Mouse (Mus musculus) forebrain, embryonic 14.5 days (tissue): ENCODE data around the gene B230217C12Rik. TPM values are rescaled to one million over a fixed set of nuclear protein-coding genes. Genes with fewer than 3 reads are reported as not detected.
"Not testable (repeated sequence)": the region's sequence is repeated elsewhere in the genome, so short reads cannot be mapped to it uniquely, and the experiment has no call there.

Experiments used
- ATAC-seq: fragments of 200-750 bp; cut with Nextera tagmentation; 2 replicates; pipeline ENCODE4 v1.8.0; 2017; ENCODE audit warnings: mild to moderate bottlenecking, moderate library complexity
- DNase-seq: peaks from one replicate; pipeline ENCODE4 v3.0.0-alpha.2; 2015; ENCODE audit warnings: low spot score
- H3K27ac ChIP-seq: fragments of 300-500 bp; sonication (generic); 2 replicates; pipeline ENCODE4 v1.5.1; 2014; ENCODE audit warnings: low read depth, mild to moderate bottlenecking, control low read depth, low read length, moderate library complexity
- H3K27me3 ChIP-seq: fragments of 300-500 bp; sonication (generic); replicated peaks from 2 replicates; pipeline ENCODE4 v1.6.1; 2014; ENCODE audit warnings: low read length, control low read depth, mixed read lengths; ENCODE audit not compliant: control insufficient read depth, insufficient read depth
- H3K36me3 ChIP-seq: fragments of 300-500 bp; sonication (generic); 2 replicates; pipeline ENCODE4 v1.6.1; 2014; ENCODE audit warnings: low read length, control low read depth; ENCODE audit not compliant: control insufficient read depth, insufficient read depth
- H3K4me1 ChIP-seq: fragments of 300-500 bp; sonication (generic); 2 replicates; pipeline ENCODE4 v1.6.1; 2014; ENCODE audit warnings: antibody characterized with exemption, low read length, control low read depth; ENCODE audit not compliant: control insufficient read depth, insufficient read depth
- H3K4me2 ChIP-seq: fragments of 300-500 bp; sonication (generic); 2 replicates; pipeline ENCODE4 v1.6.1; 2014; ENCODE audit warnings: mild to moderate bottlenecking, control low read depth, low read length
- H3K4me3 ChIP-seq: fragments of 300-500 bp; sonication (generic); 2 replicates; pipeline ENCODE4 v1.5.1; 2014; ENCODE audit warnings: low read depth, low read length, control low read depth
- H3K9ac ChIP-seq: fragments of 300-500 bp; sonication (generic); 2 replicates; pipeline ENCODE4 v1.6.1; 2014; ENCODE audit warnings: mild to moderate bottlenecking, low read length, control low read depth, moderate library complexity
- H3K9me3 ChIP-seq: fragments of 300-500 bp; sonication (generic); replicated peaks from 2 replicates; pipeline ENCODE4 v1.6.1; 2016; ENCODE audit warnings: low read length, control low read depth, mixed read lengths; ENCODE audit not compliant: control insufficient read depth
- WGBS: fragments of 180-500 bp; shearing (Covaris S2); extraction: QIAGEN DNeasy Blood & Tissue Kit; methylation state at CpG from one replicate; pipeline ENCODE4 v1.1.7; 2014; 5-methylcytosine and 5-hydroxymethylcytosine counted together
- polyA plus RNA-seq: library from polyadenylated mRNA; unstranded; fragments of >200 nt; fragmentation: Nextera tagmentation; extraction: Ambion mirVana; gene quantifications from 2 replicates; pipeline ENCODE4 v1.2.1, GENCODE M21; 2014

Gene B230217C12Rik
- polyA plus RNA-seq, 1 experiment from 2014 or later: 20.3 TPM

GRCm38 (mm10) chr11:97827654-97828053, 12.9 kb upstream of the B230217C12Rik start:
- H3K27ac ChIP-seq: no peak overlapping the region
- no peaks in the 10 kb centered on the region for H3K4me1 ChIP-seq
- no peak overlapping the region for H3K9ac ChIP-seq
- peaks cover 61% of the 10 kb centered on the region for H3K36me3 ChIP-seq
- no peaks in the 10 kb centered on the region for H3K27me3 ChIP-seq
- H3K4me3 ChIP-seq: no peak overlapping the region
- no peak overlapping the region for H3K4me2 ChIP-seq
- no peaks in the 10 kb centered on the region for H3K9me3 ChIP-seq
- ATAC-seq (no peak), DNase-seq (no peak)
- WGBS: 91% methylated on average over 6 of the region's 6 CpGs

- Histone ChIP-seq H3K27ac (no peak overlapping the region), H3K4me1 (no peaks in the 10 kb centered on the region), H3K9ac (no peak overlapping the region), H3K27me3 (no peaks in the 10 kb centered on the region), H3K4me2 (no peak overlapping the region), H3K9me3 (no peaks in the 10 kb centered on the region), H3K4me3 (no peak overlapping the region), H3K36me3 (peaks cover 64% of the 10 kb centered on the region)
- 95% methylated on average over 7 of the region's 7 CpGs for WGBS
- ATAC-seq (no peak), DNase-seq (no peak)
Measured at GRCm38 (mm10) chr11:97829365-97829764, 11.2 kb upstream of the B230217C12Rik start.

DNA sequence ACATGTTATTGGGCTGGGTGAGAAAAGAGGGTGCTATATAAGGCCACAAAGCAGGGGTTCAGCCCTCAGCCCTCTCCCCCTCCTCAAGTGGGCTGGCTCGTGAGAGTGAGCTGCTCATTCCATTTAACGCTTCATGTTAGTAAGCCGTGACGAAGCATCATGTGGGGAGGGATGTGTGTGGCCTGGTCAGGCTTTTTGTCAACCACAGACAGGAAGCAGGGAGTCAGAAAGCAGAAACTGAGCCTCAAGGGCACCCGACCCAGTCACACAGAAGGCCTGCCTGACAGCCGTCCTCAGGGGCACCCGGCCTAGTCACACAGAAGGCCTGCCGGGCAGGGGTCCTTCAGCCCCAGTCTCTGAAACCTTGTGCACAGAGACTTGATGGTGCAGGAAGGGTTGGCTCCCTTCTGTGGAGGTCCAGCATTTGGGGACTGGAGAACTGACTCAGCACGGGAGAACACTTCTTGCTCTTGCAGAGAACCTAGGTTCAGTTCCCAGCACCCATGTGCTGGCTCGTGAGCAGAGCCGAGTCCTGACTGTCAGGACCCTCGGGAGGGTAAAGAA, 10.6 kb upstream of the B230217C12Rik start:
- ATAC-seq: no peak
- Histone ChIP-seq H3K36me3 (peaks cover 66% of the 10 kb centered on the region), H3K27ac (no peak overlapping the region), H3K4me2 (no peak overlapping the region), H3K9ac (no peak overlapping the region), H3K4me3 (no peak overlapping the region), H3K9me3 (no peaks in the 10 kb centered on the region), H3K27me3 (no peaks in the 10 kb centered on the region), H3K4me1 (no peaks in the 10 kb centered on the region)
- WGBS: 88% methylated on average over 12 of the region's 12 CpGs
- no peak for DNase-seq

DNA sequence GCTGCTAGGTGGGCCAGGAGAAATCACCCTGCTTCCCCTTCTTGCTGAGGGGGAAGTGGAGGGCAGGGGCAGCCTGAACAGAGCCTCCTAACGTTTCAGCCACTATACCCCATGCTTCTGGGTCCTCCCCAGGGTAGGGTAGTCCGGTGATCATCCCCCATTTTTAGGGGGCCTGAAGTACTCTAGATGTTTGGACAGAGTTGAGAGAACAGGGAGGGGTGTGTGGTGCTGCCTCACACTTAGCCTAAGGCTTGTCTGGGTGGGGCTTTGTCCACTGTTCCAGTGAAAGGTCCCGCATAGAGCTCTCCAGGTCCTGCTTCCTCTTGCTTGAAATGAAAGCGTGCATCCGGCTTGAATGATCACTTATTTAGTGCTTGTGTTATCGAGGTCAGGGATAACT, 10.1 kb upstream of the B230217C12Rik start:
- ATAC-seq (no peak), DNase-seq (no peak)
- no peak overlapping the region for H3K4me3 ChIP-seq
- H3K27me3 ChIP-seq: no peaks in the 10 kb centered on the region
- H3K4me1 ChIP-seq: no peaks in the 10 kb centered on the region
- WGBS: 83% methylated on average over 6 of the region's 6 CpGs
- H3K9me3 ChIP-seq: no peaks in the 10 kb centered on the region
- no peak overlapping the region for H3K4me2 ChIP-seq
- H3K9ac ChIP-seq: no peak overlapping the region
- peaks cover 66% of the 10 kb centered on the region for H3K36me3 ChIP-seq
- H3K27ac ChIP-seq: no peak overlapping the region

- ATAC-seq: no peak
- WGBS: 87% methylated on average over 11 of the region's 11 CpGs
- no peak for DNase-seq
- H3K27ac ChIP-seq: no peak overlapping the region
- no peaks in the 10 kb centered on the region for H3K27me3 ChIP-seq
- H3K4me1 ChIP-seq: no peaks in the 10 kb centered on the region
- H3K4me2 ChIP-seq: no peak overlapping the region
- no peak overlapping the region for H3K9ac ChIP-seq
- H3K9me3 ChIP-seq: no peaks in the 10 kb centered on the region
- peaks cover 66% of the 10 kb centered on the region for H3K36me3 ChIP-seq
- no peak overlapping the region for H3K4me3 ChIP-seq
Measured at GRCm38 (mm10) chr11:97832001-97832400, 8.6 kb upstream of the B230217C12Rik start.

- no peaks in the 10 kb centered on the region for H3K9me3 ChIP-seq
- no peaks in the 10 kb centered on the region for H3K27me3 ChIP-seq
- no peak overlapping the region for H3K4me3 ChIP-seq
- ATAC-seq (no peak), DNase-seq (no peak)
- no peak overlapping the region for H3K27ac ChIP-seq
- no peak overlapping the region for H3K4me2 ChIP-seq
- peaks cover 65% of the 10 kb centered on the region for H3K36me3 ChIP-seq
- no peaks in the 10 kb centered on the region for H3K4me1 ChIP-seq
- no peak overlapping the region for H3K9ac ChIP-seq
- WGBS: 78% methylated on average over 15 of the region's 15 CpGs
Measured at GRCm38 (mm10) chr11:97833352-97833751, 7.2 kb upstream of the B230217C12Rik start.

GRCm38 (mm10) chr11:97836541-97836940, 4.0 kb upstream of the B230217C12Rik start:
- Histone ChIP-seq H3K27ac (no peak overlapping the region), H3K36me3 (peaks cover 55% of the 10 kb centered on the region), H3K9ac (no peak overlapping the region), H3K4me1 (no peaks in the 10 kb centered on the region), H3K4me3 (no peak overlapping the region), H3K4me2 (no peak overlapping the region), H3K27me3 (no peaks in the 10 kb centered on the region), H3K9me3 (no peaks in the 10 kb centered on the region)
- 67% methylated on average over 8 of the region's 8 CpGs for WGBS
- no peak for DNase-seq
- ATAC-seq: no peak

DNA sequence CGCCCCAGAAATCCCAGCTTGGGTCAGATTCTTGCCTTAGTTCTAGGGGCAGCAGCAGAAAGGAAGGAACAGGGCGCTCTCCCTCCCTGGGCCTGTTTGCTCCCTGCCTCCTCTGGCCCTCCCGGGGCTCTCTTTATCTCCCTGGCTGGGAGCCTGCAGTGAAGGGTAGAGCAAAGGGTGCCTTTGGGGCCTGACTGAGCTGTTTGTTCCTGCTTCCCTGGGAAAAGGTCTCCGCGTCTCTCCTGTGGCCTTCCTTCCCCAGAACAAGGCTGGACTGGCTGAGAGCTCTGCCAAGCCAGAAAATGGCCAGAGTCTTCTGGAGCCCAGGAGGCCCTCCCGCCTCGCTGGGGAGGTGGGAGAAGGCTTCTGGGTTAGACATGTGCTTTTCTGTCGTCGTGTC, 3.5 kb upstream of the B230217C12Rik start:
- H3K36me3 ChIP-seq: peaks cover 54% of the 10 kb centered on the region
- H3K4me2 ChIP-seq, H3K27ac ChIP-seq, ATAC-seq, H3K4me1 ChIP-seq, DNase-seq, H3K9me3 ChIP-seq, H3K9ac ChIP-seq, H3K27me3 ChIP-seq, H3K4me3 ChIP-seq: not testable (repeated sequence)
- WGBS: 80% methylated on average over 9 of the region's 9 CpGs

DNA sequence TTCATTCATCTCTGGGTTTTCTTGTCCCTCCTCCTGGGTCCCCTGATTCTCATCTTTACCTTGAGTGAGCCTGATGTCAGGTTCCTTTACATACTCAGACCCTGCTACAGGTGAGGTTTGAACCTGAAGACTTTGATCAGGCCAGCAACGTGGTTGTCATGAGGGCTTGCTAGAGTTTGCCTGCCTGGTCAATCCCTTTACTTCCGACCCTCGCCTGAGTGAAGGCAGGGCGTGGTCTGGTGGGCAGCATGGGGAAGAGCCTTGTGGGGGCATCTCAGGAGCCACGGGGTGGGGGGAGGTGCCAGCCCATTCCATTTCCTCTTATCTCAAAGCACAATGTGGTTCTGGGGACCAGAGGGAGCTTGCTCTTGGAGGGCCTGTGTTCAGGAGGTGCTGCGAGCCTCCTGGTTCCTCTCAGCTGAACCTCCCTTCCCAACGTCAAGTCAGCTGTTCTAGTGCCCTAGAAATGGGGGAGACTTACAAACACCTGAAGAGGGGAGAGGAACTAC, 2.9 kb upstream of the B230217C12Rik start:
- DNase-seq (no peak), ATAC-seq (no peak)
- Histone ChIP-seq H3K9me3 (no peaks in the 10 kb centered on the region), H3K9ac (no peak overlapping the region), H3K4me1 (peaks cover 9% of the 10 kb centered on the region; the same call in 1 of the 2 replicates), H3K36me3 (peaks cover 50% of the 10 kb centered on the region), H3K27me3 (no peaks in the 10 kb centered on the region), H3K4me2 (no peak overlapping the region), H3K27ac (no peak overlapping the region), H3K4me3 (no peak overlapping the region)
- 85% methylated on average over 7 of the region's 7 CpGs for WGBS
